Mouse (Mus musculus): Measurements from ENCODE around the gene Pfdn6. TPM values are rescaled to one million over a fixed set of nuclear protein-coding genes. Genes with fewer than 3 reads are reported as not detected.

Pfdn6 gene
- total RNA-seq, 2 experiments from 2014 or later, result 62.7 to 73.7 TPM

GRCm38 (mm10) chr17:33938783-33939182 lies 1.4 kb downstream of the Pfdn6 start:
- DNase-seq, result no peak
- intact Hi-C loops (cut with DNase I), result no loop called here

- DNase-seq, result no peak
- intact Hi-C loops (cut with DNase I), result no loop called here
These were observed 3.1 kb downstream of the Pfdn6 start for GRCm38 (mm10) chr17:33936993-33937392.

- intact Hi-C loops (cut with DNase I), result no loop called here
- DNase-seq, result no peak
These were observed 4.6 kb downstream of the Pfdn6 start for GRCm38 (mm10) chr17:33935422-33936055.

GRCm38 (mm10) chr17:33932970-33933369 lies 7.2 kb downstream of the Pfdn6 start:
- intact Hi-C loops (cut with DNase I), result no loop called here
- no peak for DNase-seq

- DNase-seq, result no peak
- intact Hi-C loops (cut with DNase I), result no loop called here
These were observed 7.7 kb downstream of the Pfdn6 start for GRCm38 (mm10) chr17:33932448-33932847.

GRCm38 (mm10) chr17:33931947-33932346 lies 8.2 kb downstream of the Pfdn6 start:
- intact Hi-C loops (cut with DNase I), result no loop called here
- no peak for DNase-seq

GRCm38 (mm10) chr17:33931159-33931866 lies 8.8 kb downstream of the Pfdn6 start:
- intact Hi-C loops (cut with DNase I), result no loop called here
- DNase-seq, result no peak

- peak; percentile 51 to 55 for DNase-seq
- intact Hi-C loops (cut with DNase I), result no loop called here
These were observed 9.6 kb downstream of the Pfdn6 start for GRCm38 (mm10) chr17:33930280-33931158.

GRCm38 (mm10) chr17:33929371-33930279 lies 10.5 kb downstream of the Pfdn6 start, which contains the start of gene Rgl2:
Gene Rgl2, plus strand, starts transcription at chr17:33929543.
- DNase-seq, result peak; percentile 94 to 96
- intact Hi-C loops (cut with DNase I), result no loop called here

- intact Hi-C loops (cut with DNase I), result no loop called here
These were observed 11.7 kb downstream of the Pfdn6 start for GRCm38 (mm10) chr17:33928251-33928947.

GRCm38 (mm10) chr17:33926207-33926932 lies 13.8 kb downstream of the Pfdn6 start:
- intact Hi-C loops (cut with DNase I), result no loop called here

More at GRCm38 (mm10) chr17:33928251-33928947, 11.7 kb downstream of the Pfdn6 start:
- DNase-seq, result no peak

GRCm38 (mm10) chr17:33925406-33926116 lies 14.6 kb downstream of the Pfdn6 start:
- intact Hi-C loops (cut with DNase I), result loop anchor here (2.0 kb wide), 1 partner anchor 31 kb away; no protein-coding TSS in a partner anchor
- no peak for DNase-seq

More at GRCm38 (mm10) chr17:33926207-33926932, 13.8 kb downstream of the Pfdn6 start:
- no peak for DNase-seq

- DNase-seq, result peak in 1 of 2 experiments; percentile 52
- intact Hi-C loops (cut with DNase I), result loop anchor here (2.0 kb wide), 1 partner anchor 30 kb away; no protein-coding TSS in a partner anchor
These were observed 15.4 kb downstream of the Pfdn6 start for GRCm38 (mm10) chr17:33924577-33925283.

GRCm38 (mm10) chr17:33921361-33921760 lies 18.8 kb downstream of the Pfdn6 start:
- no peak for DNase-seq
- intact Hi-C loops (cut with DNase I), result loop anchor here (1.0 kb wide), 1 partner anchor 23 kb away; no protein-coding TSS in a partner anchor

- peak; percentile 86 to 91 for DNase-seq
- intact Hi-C loops (cut with DNase I), result loop anchor here (1.0 kb wide), 1 partner anchor 22 kb away; no protein-coding TSS in a partner anchor
These were observed 19.7 kb downstream of the Pfdn6 start for GRCm38 (mm10) chr17:33920282-33921097.

Measured in heart, postnatal 14 days (tissue).